Mouse (Mus musculus) R1 (cell line): ENCODE results near the gene Wipi1.
A peak's percentile ranks its signal among the peaks of the same experiment; 100 is the strongest.

Experiments used
- DNase-seq: peaks from one replicate; pipeline ENCODE4 v3.0.0-alpha.2; 2018; ENCODE audit warnings: low read depth, low spot score

Wipi1 gene

GRCm38 (mm10) chr11:109579999-109580398 is 31.8 kb downstream of the Wipi1 start:
- DNase-seq = no peak

- DNase-seq = no peak
Observed at GRCm38 (mm10) chr11:109578536-109578935, 33.2 kb downstream of the Wipi1 start.

DNA sequence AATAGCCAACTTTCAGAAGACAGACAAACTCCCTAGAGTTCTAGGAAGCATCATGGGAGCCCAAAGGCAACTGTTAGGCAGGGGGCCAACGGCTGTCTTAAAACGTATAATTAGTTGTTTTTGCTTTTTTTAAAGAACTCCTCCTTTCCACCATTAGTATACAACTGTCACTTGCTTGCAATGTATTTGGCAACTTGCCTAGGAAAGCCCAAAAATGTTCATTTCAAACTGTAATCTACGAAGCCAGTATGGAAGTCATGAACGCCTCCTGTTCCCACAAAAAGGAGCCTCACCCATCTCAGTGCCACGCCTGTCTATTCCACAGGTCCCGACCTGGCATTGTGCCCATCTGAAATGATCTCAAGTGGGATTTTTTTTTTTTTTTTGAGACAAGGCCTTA is 35.9 kb downstream of the Wipi1 start:
- DNase-seq = no peak

DNA sequence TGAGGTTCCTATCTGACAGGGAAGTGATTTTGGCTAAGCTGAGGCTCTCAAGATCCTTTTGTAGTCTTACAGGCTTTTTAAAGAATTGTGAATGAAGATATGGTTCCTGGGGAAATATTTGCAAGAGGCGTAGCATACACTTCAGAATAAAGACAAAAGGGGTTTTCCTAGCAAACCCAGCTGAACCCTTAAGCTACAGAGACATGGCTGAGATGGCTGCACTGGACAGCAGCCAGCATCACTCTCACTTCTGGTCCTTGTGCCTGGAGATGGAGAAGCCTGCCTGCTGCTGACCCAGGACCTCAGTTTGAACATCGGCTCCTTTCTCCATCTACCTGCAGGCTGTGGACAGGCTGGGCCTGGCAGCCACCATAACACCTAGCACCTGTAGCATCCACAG is 37.2 kb downstream of the Wipi1 start:
- DNase-seq = no peak

DNA sequence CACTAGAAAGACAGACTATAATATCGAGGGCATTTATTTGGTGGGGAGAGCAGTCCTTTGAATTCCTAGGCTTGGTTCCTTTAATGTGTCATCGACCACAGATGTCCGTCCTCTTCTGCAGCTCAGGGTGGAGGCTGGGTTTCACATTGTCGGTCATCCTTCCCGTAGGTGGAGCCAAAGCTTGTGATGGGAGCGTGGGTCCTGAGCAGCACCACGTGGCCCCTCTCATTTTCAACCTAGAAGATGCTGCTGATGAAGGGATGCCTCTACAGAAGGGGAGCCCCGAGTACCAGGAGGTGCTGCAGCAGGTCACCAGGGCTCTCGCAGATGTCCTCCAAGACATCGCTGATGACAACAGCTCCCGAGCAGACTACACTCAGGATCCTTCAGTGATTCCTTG is 39.7 kb downstream of the Wipi1 start:
- DNase-seq = no peak

DNA sequence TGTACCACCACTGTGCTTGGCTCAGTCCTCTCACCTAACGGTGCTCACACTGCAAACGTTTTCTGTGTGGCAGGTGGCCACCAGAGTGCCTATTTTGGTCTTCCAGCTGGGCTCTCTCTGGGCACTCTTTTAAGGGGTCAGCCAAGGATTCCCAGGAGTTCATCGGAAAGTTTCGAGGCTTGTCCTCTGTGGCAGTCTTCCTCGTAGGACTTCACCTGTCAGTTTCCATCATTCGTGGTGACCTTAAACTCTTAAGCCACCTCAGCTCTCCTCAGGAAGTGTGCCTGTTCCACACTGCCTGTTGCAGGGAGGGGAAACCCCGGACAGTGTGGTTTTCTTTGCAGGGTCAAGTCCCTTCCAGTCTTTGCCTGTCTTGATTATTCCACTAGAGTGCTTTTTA is 42.0 kb downstream of the Wipi1 start:
- no peak for DNase-seq

GRCm38 (mm10) chr11:109569007-109569618 is 42.7 kb downstream of the Wipi1 start:
- DNase-seq = no peak

- DNase-seq = no peak
Observed at GRCm38 (mm10) chr11:109564466-109565214, 47.1 kb downstream of the Wipi1 start.

DNA sequence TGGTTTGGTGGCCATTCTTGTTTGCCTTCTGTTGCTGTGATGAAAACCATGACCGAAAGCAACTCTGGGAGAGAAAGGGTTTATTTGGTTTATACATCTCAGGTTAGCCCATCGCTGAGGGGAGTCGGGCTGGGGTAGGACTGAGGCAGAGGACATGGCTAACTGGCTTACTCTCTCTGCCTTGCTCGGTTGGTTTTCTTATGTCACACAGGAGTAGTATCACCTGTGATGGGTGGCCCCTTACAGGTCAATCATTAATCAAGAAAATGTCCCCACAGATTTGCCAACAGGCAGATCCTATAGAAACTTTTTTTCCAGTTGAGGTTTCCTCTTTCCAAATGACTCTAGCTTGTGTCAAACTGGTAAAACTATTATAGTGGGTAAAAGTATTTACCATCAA is 48.1 kb downstream of the Wipi1 start:
- no peak for DNase-seq

DNA sequence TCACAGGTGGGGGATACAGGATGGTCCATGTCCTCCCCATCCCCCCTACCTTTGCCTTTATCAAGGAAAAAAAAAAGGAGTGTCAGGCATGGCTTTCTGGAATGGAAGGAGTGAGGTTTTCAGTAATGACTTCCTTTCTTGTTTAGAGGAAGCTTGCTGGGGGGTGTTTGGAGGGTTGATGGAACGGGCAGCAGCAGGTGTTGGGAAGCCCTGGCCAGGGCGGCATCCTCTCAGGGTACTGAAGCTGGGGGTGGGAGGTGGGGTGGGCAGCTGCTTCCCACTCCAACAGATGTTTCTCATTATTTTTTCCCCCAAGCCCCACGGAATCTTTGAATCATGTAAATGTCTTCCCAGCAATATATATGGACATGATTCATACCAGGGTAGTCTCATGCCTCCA is 50.3 kb downstream of the Wipi1 start:
- DNase-seq = no peak

DNA sequence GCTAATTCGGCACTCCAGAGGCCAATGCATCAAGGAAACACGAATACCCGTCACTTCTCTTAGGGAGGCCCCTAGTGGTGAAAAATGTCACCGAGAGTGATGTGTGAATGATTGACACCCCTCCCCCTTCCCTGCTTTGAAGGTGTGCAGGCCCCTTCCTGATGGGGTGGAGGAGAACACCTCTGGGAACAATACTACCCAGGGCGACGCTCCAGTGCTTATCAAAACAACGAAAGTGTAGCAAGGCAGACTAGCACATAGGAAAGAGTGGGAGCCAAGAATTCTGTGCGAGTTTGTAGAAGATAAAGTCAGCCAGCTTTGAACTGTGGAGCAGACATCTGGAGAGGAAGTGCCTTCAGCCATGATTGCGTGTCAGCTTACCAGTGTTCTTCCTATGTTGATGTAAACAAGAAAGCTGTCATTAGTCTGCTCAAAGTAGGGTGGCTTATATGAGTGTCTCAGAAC is 50.9 kb downstream of the Wipi1 start:
- peak; percentile 67 for DNase-seq

GRCm38 (mm10) chr11:109559241-109559640 is 52.5 kb downstream of the Wipi1 start:
- no peak for DNase-seq

DNA sequence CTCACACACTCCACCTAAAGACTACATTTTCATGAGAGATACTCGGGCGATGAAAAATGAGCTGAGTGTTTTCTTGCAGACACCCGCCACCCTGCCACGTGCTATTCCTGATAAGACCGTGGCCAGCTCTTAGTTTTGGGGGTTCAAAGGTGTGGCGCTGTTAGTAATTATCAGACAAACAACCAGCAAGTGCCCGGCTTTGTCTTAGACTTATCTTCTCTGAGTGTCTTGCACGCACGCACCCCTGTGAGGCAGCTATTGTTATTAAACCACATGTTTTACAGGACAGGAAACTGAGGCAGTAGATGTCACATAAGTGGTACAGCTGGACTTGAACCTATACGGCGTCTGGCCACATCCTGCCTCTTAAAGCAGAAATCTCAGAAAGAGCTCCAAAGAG is 54.3 kb downstream of the Wipi1 start:
- DNase-seq = no peak

- no peak for DNase-seq
Observed at GRCm38 (mm10) chr11:109556130-109556529, 55.6 kb downstream of the Wipi1 start.

DNA sequence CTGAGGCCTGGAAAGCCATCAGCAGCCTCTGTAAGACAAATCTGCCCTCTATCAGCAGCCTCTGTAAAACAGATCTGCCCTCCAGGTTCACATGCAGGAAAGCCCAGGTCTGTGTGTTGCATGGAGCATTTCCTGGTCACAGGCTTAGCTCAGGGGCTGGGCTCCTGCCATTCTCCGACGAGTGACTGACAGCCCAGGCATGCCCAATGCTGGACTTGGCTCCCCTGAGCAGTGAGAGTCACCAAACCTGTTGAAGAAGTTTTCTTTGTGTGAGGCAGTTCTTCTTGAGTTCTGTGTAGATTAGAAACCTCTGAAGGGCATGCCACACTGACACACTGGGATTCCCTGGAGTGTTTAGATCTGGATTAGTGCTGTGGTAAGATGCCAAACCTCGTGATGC is 57.3 kb downstream of the Wipi1 start:
- DNase-seq = no peak

DNA sequence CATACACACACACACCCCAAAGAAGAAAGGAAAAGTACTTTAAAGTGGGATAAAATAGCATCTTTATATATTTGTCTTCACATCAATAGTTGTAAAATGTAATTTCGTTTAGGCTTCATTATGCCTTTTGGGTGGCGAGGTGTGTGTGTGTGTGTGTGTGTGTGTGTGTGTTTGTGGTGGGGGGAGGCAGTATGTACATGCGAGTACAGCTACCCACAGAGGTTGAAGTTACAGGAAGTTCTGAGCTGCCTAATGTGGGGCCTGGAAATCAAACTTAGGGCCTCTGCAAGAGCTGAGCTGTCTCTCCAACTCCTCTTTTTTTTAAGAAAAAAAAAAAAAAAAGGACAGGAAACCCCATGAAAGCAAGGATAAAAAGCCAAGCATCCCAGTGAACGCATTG is 57.8 kb downstream of the Wipi1 start:
- no peak for DNase-seq

DNA sequence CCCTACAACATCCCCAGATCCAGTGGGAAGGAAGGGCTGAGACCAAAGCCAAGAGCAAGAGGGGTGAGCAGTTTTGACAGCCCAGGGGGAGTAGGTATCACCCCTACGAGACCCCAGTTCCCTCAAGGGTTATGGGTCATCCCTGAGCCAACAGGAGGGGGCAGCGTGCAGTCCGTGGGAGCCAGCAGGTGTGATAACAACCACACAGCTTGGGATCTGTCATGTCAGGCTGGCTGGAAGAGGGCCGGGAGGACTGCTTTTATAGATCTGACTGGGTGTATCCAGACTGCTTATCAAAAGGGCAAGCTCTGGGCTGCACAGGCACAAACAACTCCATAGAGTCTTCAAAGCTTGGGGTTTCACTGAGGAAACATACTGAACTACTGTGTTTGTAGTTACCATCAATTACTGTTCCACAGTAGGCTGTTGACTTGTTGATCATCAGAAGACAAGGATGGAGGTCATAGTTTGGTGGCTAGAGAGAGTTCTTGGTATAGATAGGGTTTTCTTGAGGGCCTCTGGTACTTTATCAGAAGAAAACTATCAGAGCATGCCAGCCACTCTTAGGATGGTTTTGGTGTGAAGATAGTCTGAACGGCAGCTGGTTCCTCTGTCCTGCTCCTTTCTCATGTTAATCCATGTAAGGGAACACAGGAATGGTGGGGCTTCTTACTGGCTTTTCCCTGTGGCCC is 62.0 kb downstream of the Wipi1 start:
- DNase-seq = no peak

GRCm38 (mm10) chr11:109547652-109548051 is 64.1 kb downstream of the Wipi1 start:
- DNase-seq = no peak

- DNase-seq = no peak
Observed at GRCm38 (mm10) chr11:109546305-109547001, 65.3 kb downstream of the Wipi1 start.

- DNase-seq = no peak
Observed at GRCm38 (mm10) chr11:109545700-109546143, 66.0 kb downstream of the Wipi1 start.

- DNase-seq = no peak
Observed at GRCm38 (mm10) chr11:109545265-109545664, 66.5 kb downstream of the Wipi1 start.

- no peak for DNase-seq
Observed at GRCm38 (mm10) chr11:109544432-109544831, 67.3 kb downstream of the Wipi1 start.
